Mouse (Mus musculus) heart, adult 8-10 months (tissue): ENCODE measurements around the gene Igsf10. TPM values are rescaled to one million over a fixed set of nuclear protein-coding genes. Genes with fewer than 3 reads are reported as not detected.
"Not testable (repeated sequence)": the region's sequence is repeated elsewhere in the genome, so short reads cannot be mapped to it uniquely, and the experiment has no call there.

Experiments
- DNase-seq: peaks from one replicate; pipeline ENCODE4 v3.0.0; 2022; ENCODE audit warnings: low spot score
- total RNA-seq, 4 experiments: library from RNA; stranded (reverse); gene quantifications; 2 replicates each; pipeline ENCODE4 v1.2.4; 2022

Gene Igsf10
- 1 to 10 TPM; 1.2 to 1.6 (median 1.4) TPM for total RNA-seq

- DNase-seq = peak; percentile 23
Measured at GRCm38 (mm10) chr3:59344065-59344905, at the start of gene Igsf10. Igsf10 (minus strand) TSS chr3:59344394.

- no peak for DNase-seq
Measured at GRCm38 (mm10) chr3:59385553-59385952, 41.4 kb upstream of the Igsf10 start.

DNA sequence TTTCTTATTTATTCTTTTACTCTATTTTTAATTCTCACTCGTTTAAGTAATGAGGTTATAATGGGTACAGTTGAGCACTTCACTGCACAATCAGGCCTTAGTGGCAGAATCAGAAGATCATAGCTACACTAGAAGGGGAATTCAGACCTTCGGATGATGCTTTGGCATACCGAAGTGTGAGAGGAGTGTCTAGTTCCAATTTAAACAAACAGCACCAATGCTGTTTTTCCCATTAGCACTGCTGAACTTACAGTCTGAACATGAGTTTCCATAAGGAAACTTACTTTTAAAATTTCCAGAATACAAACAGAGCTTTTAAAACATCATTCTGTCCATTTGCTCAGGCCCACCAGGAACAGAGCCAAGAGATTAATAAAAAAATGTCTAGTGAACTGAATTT lies 40.8 kb upstream of the Igsf10 start:
- no peak for DNase-seq

GRCm38 (mm10) chr3:59384321-59384720 lies 40.1 kb upstream of the Igsf10 start:
- DNase-seq = no peak

DNA sequence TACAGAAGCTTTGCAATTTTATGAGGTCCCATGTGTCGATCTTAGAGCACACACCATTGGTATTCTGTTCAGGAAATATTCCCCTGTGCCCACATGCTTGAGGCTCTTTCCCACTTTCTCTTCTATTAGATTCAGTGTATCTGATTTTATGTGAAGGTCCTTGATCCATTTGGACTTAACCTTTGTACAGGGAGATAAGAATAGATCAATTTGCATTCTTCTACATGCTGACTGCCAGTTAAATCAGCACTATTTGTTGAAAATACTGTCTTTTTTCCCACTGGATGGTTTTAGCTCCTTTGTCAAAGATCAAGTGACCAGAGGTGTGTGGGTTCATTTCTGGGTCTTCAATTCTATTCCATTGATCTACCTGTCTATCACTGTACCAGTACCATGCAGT lies 34.6 kb upstream of the Igsf10 start:
- DNase-seq = not testable (repeated sequence)

DNA sequence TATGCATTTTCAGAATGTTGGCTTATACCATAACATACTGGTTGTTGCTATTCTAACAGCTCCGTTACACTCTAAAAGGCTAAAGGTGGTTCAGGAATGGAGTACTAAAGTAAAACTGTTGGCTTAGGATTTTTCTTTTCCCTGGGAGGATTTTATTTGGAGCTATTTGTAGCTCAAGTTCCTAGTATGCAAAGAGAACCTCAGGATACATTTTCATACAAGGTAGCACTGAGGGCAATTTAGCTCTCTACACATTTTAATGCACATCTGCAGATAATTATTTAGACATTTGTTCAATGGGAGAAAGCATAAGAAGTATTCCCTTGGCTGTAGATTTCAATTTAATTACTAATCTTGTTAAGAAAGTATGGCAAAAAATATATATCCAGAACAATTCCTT lies 17.7 kb upstream of the Igsf10 start:
- DNase-seq = no peak

DNA sequence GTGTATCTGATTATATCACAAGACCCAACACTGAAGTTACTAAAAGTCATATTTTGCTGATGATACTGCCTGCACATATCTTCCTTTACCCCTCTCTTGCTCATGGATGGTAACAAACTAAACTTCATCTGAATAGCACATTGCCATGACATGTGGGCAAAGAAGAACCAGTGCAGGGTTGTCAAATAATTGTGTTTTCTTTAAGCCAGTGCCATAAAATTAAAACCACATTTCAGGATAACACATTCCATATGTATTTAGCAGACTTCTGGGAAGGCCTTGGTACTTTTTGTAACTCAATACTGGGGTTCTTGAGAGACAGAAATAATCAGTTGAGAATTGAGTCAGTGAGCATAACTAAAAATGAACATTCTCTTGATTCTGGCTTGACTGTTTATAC lies 15.9 kb upstream of the Igsf10 start:
- no peak for DNase-seq

- DNase-seq = no peak
Measured at GRCm38 (mm10) chr3:59354156-59354555, 10.0 kb upstream of the Igsf10 start.

- DNase-seq = no peak
Measured at GRCm38 (mm10) chr3:59351768-59352167, 7.6 kb upstream of the Igsf10 start.

GRCm38 (mm10) chr3:59343026-59343425 lies 1.2 kb downstream of the Igsf10 start:
- peak; percentile 70 for DNase-seq

DNA sequence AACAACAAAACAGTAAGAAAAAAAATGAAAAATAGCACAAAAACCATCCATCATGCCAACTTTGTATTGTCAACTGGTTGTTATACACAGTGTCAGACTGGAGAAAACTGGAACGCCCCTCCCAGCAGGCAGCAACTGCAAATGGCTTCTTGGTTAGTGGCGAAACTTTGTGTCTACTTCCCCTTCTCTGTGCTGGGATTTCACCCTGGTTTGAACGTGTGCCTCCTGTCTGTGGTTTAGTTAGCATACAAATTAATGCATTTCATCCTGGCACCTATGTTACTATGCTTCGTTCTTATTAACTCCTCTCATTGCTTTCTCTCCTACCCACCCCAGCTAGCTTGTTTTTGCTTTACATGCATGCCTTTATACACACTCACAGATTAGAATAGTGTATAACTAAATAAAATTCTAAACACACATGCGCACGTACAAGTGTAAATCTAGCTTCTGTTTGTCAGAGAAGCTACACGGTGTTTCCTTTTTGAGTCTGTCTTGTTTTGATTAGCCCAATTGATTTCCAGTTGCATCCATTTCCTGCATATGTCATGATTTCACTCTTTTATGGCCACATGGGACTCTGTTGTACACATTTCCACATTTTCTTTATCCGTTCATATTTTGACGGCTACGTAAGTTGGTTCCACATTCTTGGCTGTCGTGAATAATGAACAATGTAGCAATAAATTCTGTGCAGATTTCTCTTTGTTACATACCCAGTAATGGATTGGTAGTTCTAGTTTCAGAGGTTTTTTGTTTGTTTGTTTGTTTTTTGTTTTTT lies 2.4 kb downstream of the Igsf10 start:
- DNase-seq = no peak

DNA sequence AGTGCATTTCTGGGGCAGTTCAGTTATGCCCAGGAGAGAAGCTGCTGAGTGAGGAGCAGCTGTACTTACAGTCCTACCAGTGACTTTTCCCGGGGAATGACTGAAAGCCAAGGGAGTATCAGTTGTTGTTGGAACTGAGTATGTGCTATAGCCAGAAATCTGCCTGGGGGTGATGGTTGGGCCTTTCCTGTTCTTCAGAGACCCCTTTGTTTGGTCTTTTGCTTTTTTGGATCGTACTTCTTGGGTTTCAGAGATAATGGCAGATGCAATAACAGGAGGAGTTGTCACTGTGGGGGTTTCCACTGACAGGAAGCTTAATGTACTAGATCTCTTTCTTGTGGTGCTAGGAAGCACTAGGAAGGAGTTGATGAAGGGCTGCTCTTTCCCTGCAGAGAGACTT lies 15.7 kb downstream of the Igsf10 start:
- DNase-seq = no peak

DNA sequence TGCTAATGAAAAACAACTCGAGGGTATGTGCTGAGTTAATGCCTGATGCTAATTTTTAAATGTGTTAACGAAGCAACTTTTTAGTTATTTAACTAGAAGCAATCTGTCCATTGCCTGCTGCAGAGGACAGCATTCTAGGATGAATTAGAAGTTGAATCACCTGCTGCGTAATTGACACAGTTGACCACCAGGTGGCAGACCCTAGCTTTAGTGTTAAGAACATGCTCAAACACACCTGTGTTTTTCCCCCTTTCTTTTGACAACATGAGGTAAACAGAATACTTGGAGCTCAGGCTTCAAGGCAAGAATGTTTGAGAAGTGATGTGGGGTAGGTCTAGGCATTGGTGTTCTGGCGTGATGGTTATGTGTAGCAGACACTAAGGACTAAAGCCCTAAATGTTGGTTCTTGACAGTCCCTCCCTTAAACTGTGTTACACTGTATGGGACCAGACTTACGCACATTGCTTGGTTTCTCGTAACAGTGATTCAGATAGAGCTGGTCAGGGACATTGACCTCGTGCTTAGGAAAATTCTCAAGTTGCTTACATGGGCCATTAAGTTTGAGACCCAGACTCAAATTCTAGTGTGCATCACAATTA lies 22.8 kb downstream of the Igsf10 start:
- DNase-seq = peak; percentile 29

DNA sequence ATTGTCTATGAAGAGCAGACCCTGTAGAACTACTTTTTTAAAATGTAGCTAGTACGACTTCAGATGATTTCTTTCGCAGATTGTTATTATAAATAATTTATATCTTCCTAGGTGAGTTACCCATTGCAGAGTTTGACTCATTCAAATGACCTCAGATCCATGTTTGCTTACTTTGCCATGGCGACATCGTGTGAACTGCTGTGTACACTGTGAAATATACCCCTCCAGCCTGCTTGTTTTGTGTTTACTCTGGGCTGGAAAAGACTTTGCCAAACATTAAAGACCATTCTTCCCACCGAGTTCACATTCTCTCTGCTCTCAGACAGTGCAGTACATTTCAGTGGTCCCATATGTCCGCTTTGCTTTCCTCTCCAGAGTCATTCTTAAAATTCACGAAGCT lies 28.1 kb downstream of the Igsf10 start:
- DNase-seq = no peak

- DNase-seq = peak; percentile 42
Measured at GRCm38 (mm10) chr3:59312610-59313009, 31.6 kb downstream of the Igsf10 start.

- no peak for DNase-seq
Measured at GRCm38 (mm10) chr3:59305518-59305917, 38.7 kb downstream of the Igsf10 start.

DNA sequence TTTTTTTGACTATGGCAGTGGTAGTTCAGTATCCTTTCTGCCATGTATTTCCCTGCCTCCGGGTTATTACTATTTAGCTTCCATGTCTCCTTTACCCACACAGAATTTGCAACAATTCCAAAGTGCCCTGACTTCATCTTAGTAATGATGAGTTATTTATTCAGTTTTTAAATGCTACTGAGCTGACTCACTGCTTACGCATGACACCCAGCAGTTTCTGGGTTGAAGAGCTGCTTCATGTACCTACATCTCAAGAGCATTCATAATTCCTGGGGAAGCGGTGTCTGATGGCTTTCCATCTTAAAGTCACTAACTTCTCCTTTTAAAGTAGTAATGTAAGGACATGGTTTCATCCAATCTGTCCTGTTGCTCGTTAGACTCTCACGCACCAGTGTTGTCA lies 39.2 kb downstream of the Igsf10 start:
- DNase-seq = no peak

DNA sequence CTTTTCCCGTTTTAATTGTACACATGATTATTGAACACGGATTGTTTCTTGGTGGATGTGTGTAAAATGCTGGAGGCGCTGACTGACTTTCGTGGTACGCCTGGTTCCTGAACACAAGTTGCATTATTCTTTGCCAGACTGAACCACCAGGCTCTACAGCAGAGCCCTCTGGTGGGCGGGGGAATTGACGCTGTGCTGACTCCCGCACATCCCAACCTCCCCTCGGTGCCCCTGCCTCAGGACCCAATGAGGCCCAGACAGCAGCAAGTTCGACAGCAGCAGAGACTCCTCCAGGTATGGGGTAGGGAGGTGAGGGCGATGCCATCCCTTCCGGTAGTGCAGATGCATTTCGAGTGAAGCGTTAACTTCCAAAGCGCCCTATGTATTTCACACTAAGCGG lies 46.5 kb downstream of the Igsf10 start:
- no peak for DNase-seq

GRCm38 (mm10) chr3:59296563-59297130 lies 47.5 kb downstream of the Igsf10 start:
- no peak for DNase-seq

GRCm38 (mm10) chr3:59295699-59296562 lies 48.3 kb downstream of the Igsf10 start:
- no peak for DNase-seq
